Mouse (Mus musculus): Measurements from ENCODE around the gene Esrrb. TPM values are rescaled to one million over a fixed set of nuclear protein-coding genes. Genes with fewer than 3 reads are reported as not detected.

Esrrb gene
- total RNA-seq, 2 experiments from 2014 or later, result 1.2 to 1.4 TPM

- no peak for TF ChIP-seq CTCF (conservative IDR thresholded peaks at IDR 0.05)
- Histone ChIP-seq H3K27ac (0 out of 2 replicates have a peak overlapping the region, but pooled peaks have one; percentile 23), H3K4me3 (no peak overlapping the region)
- peak; percentile 49 to 51 for DNase-seq (ENCODE audit: low spot score in 2 of 2)
Measured at GRCm38 (mm10) chr12:86565996-86566395, 205.1 kb downstream of the Esrrb start.

Other genes with a start within 250 kb of the Esrrb start
- 10 to 100 TPM; 30.7 to 31.3 TPM for gene Gpatch2l, start 119.3 kb upstream of the Esrrb start, total RNA-seq (2021)

All from layer of hippocampus, adult 2 months (tissue).